1 mouse cellular context compared by ENCODE assay signal in genomic region chr14:59250350-59250749, GRCm38 (mm10).
TF ChIP-seq lines count a peak whose summit lies in the region.

No protein-coding gene starts in this region.

TF ChIP-seq in CH12.LX, 34 proteins besides CTCF, POLR2A, EP300 and RAD21:
- peak; percentile 53 for TF ChIP-seq SMC3 (IDR thresholded peaks at IDR 0.05; ENCODE audit: low read depth, low read length)
